Mouse (Mus musculus) forebrain, postnatal 0 days (tissue): ENCODE results near the gene Tnik. TPM values are rescaled to one million over a fixed set of nuclear protein-coding genes. Genes with fewer than 3 reads are reported as not detected.

ENCODE experiments used
- ATAC-seq: fragments of 200-750 bp; cut with Nextera tagmentation; 2 replicates; pipeline ENCODE4 v1.8.0; 2017; ENCODE audit warnings: mild to moderate bottlenecking, moderate library complexity
- DNase-seq: peaks from one replicate; pipeline ENCODE4 v3.0.0-alpha.2; 2015
- H3K27ac ChIP-seq: fragments of 300-500 bp; sonication (generic); 2 replicates; pipeline ENCODE4 v1.5.1; 2014; ENCODE audit warnings: low read depth, mild to moderate bottlenecking, antibody characterized with exemption, low read length, moderate library complexity, mixed read lengths
- H3K27me3 ChIP-seq: fragments of 300-500 bp; sonication (generic); 2 replicates; pipeline ENCODE4 v1.6.1; 2014; ENCODE audit warnings: mild to moderate bottlenecking, low read length, mixed read lengths; ENCODE audit not compliant: insufficient read depth
- H3K36me3 ChIP-seq: fragments of 300-500 bp; sonication (generic); 2 replicates; pipeline ENCODE4 v1.6.1; 2014; ENCODE audit warnings: mild to moderate bottlenecking, moderate library complexity; ENCODE audit not compliant: insufficient read depth
- H3K4me1 ChIP-seq: fragments of 300-500 bp; sonication (generic); 2 replicates; pipeline ENCODE4 v1.6.1; 2014; ENCODE audit warnings: antibody characterized with exemption; ENCODE audit not compliant: insufficient read depth
- H3K4me2 ChIP-seq: fragments of 300-500 bp; sonication (generic); 2 replicates; pipeline ENCODE4 v1.6.1; 2014; ENCODE audit warnings: low read depth, mild to moderate bottlenecking, moderate library complexity
- H3K4me3 ChIP-seq: fragments of 300-500 bp; sonication (generic); 2 replicates; pipeline ENCODE4 v1.5.1; 2014; ENCODE audit warnings: low read depth, low read length, mixed read lengths
- H3K9ac ChIP-seq: fragments of 300-500 bp; sonication (generic); 2 replicates; pipeline ENCODE4 v1.6.1; 2014; ENCODE audit warnings: mild to moderate bottlenecking
- H3K9me3 ChIP-seq: fragments of 300-500 bp; sonication (generic); 2 replicates; pipeline ENCODE4 v1.6.1; 2016; ENCODE audit warnings: low read length
- CTCF ChIP-seq: sonication (generic); IDR thresholded peaks from 2 replicates; pipeline ENCODE4 v1.5.1; 2016; ENCODE audit warnings: antibody characterized with exemption, control low read depth, low read depth
- WGBS: fragments of 180-500 bp; shearing (Covaris S2); extraction: QIAGEN DNeasy Blood & Tissue Kit; methylation state at CpG from one replicate; pipeline ENCODE4 v1.1.7; 2014; 5-methylcytosine and 5-hydroxymethylcytosine counted together
- polyA plus RNA-seq: library from polyadenylated mRNA; unstranded; fragments of >200 nt; fragmentation: Nextera tagmentation; extraction: Ambion mirVana; gene quantifications from 2 replicates; pipeline ENCODE4 v1.2.1, GENCODE M21; 2015
- total RNA-seq: library from RNA; depleted of rRNA; stranded (reverse); fragments of >200 nt; gene quantifications from 2 replicates; pipeline ENCODE4 v1.2.3, GENCODE M21; 2014

Tnik gene
- total and polyA plus RNA-seq, 2 experiments from 2014 or later, result 43.0 to 125 TPM

DNA sequence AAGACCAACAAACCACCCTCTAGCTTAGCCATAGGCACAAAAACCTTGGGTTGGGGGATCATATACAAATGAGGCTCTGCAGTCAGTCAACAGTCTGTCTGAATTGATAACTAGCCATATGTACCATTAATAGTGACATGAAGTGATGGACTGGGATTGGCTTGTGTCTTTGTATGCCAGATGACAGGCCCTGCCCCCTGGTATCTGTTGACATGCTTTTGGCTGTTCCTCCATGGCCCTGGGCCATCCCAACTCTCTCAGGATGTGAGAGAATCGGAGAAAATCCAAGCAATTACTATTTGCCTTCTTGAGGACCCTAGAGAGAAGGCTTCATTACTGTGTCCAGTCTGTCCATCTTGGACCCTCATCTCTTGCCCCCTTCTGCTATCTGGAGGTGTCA lies 82.4 kb downstream of the Tnik start:
- no peak overlapping the region for H3K27ac ChIP-seq
- DNase-seq, result no peak
- H3K27me3 ChIP-seq, result no peaks in the 10 kb centered on the region
- no peaks in the 10 kb centered on the region for H3K9me3 ChIP-seq
- H3K9ac ChIP-seq, result no peak overlapping the region
- no peak overlapping the region for H3K4me3 ChIP-seq
- TF ChIP-seq CTCF, result no peak
- H3K36me3 ChIP-seq, result no peaks in the 10 kb centered on the region
- peaks cover 9% of the 10 kb centered on the region; the same call in 1 of the 2 replicates for H3K4me1 ChIP-seq
- WGBS, result 51% methylated on average over 1 of the region's 1 CpGs
- H3K4me2 ChIP-seq, result no peak overlapping the region
- no peak for ATAC-seq

DNA sequence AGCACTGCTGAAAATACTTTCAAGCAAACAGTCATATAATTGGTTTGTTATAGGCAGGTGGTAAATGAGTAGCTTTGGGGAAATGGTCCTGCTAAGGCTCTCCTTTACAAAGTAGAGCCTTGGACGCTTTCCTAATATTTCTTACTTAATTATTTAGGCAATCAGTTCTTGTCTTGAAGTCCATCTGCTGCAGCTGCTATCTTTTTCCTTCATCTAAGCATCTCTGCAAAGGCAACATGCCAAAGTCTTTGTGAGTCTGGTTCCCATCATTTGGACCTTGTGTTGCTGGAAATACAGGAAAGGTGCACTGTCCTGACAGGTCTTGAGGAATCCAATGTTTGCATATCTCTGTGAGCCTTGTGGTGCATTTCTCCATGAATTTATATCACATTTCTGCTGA lies 82.9 kb downstream of the Tnik start:
- no peak for TF ChIP-seq CTCF
- DNase-seq (no peak), ATAC-seq (peak; percentile 37; the same call in 1 of the 2 replicates)
- 59% methylated on average over 1 of the region's 1 CpGs for WGBS
- Histone ChIP-seq H3K9me3 (no peaks in the 10 kb centered on the region), H3K4me2 (no peak overlapping the region), H3K9ac (no peak overlapping the region), H3K36me3 (no peaks in the 10 kb centered on the region), H3K27ac (no peak overlapping the region), H3K27me3 (no peaks in the 10 kb centered on the region), H3K4me3 (no peak overlapping the region), H3K4me1 (peaks cover 9% of the 10 kb centered on the region; the same call in 1 of the 2 replicates)

DNA sequence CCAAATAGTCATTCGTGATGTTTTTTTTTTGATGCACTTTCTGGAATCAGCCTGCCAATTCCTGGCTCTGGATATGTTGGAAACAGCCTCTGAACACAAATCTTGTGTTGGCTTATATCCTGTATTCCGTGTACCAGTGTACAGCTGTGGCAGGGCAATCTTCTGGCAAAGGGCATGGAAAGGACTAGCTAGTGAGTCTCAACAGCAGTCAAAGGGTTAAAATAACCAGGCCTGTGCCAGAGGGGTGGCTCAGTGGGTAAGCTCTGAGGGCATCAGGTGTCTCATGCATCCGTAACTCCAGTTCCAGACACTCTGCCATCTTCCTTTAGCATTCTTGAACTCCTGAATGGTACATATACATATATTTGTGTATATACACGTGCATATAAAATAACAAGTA lies 83.5 kb downstream of the Tnik start:
- H3K27ac ChIP-seq, result no peak overlapping the region
- H3K27me3 ChIP-seq, result no peaks in the 10 kb centered on the region
- no peaks in the 10 kb centered on the region for H3K36me3 ChIP-seq
- no peak for TF ChIP-seq CTCF
- ATAC-seq (no peak), DNase-seq (no peak)
- no peaks in the 10 kb centered on the region for H3K9me3 ChIP-seq
- H3K4me1 ChIP-seq, result peaks cover 9% of the 10 kb centered on the region; the same call in 1 of the 2 replicates
- WGBS, result 72% methylated on average over 4 of the region's 4 CpGs
- no peak overlapping the region for H3K9ac ChIP-seq
- no peak overlapping the region for H3K4me3 ChIP-seq
- no peak overlapping the region for H3K4me2 ChIP-seq

DNA sequence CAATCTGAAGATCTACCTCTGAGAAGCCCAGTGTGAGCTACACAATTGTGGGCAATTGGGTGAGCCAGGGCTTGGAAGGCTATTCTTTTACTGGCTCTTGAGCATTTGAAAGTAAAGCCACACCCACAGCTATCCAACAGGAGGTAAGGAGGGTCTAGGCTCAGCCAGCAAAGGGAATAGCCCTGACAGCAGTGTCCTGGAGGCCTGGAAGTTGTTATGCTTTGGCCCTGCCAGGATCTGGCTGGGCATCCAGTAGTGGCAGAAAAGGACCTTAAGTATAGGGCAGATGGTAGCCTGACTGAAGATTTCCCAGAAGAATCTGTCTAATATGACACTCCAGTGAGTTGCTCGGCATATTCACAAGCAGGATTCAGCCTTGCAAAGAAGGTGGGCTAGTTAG lies 85.7 kb downstream of the Tnik start:
- Histone ChIP-seq H3K36me3 (no peaks in the 10 kb centered on the region), H3K4me2 (no peak overlapping the region), H3K4me1 (peaks cover 6% of the 10 kb centered on the region; the same call in 1 of the 2 replicates), H3K9ac (no peak overlapping the region), H3K9me3 (no peaks in the 10 kb centered on the region), H3K27ac (no peak overlapping the region), H3K27me3 (no peaks in the 10 kb centered on the region), H3K4me3 (no peak overlapping the region)
- 68% methylated on average over 1 of the region's 1 CpGs for WGBS
- TF ChIP-seq CTCF, result no peak
- DNase-seq (no peak), ATAC-seq (no peak)

DNA sequence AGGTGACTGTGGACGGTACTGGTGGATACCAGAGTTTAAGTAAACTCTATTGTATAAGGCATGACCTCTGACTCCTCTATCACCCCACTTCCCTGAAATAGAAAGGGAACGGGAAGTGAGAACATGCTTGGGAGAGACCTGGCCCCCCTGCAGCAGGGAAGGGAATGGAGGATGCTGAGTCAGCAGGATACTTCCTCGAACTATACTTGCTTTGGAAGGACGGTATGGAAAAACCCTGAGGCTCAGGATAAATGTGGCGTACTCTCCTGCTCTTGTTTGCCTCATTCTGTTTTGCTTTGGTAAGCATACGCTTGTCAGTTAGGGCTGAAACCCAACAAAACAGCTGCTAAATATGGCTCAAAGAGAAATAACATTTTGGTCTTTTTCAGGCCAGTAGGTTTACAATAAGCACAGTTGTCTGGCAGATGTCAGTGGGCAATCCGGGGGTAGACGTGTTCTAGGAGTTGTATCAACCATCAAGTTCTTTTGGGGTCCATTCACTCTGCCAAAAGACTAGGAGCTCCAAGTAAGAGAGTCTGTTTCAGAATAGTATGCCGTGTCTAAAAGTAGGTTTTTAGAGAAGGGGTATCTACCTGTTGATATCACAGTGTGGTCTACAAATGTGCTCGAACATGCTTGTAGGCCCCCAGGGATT lies 87.3 kb downstream of the Tnik start:
- Histone ChIP-seq H3K9me3 (no peaks in the 10 kb centered on the region), H3K27ac (no peak overlapping the region), H3K4me1 (peaks cover 6% of the 10 kb centered on the region; the same call in 1 of the 2 replicates), H3K4me3 (no peak overlapping the region), H3K9ac (no peak overlapping the region), H3K4me2 (no peak overlapping the region), H3K27me3 (no peaks in the 10 kb centered on the region), H3K36me3 (no peaks in the 10 kb centered on the region)
- no peak for TF ChIP-seq CTCF
- no peak for ATAC-seq
- DNase-seq, result no peak
- 72% methylated on average over 10 of the region's 10 CpGs for WGBS

DNA sequence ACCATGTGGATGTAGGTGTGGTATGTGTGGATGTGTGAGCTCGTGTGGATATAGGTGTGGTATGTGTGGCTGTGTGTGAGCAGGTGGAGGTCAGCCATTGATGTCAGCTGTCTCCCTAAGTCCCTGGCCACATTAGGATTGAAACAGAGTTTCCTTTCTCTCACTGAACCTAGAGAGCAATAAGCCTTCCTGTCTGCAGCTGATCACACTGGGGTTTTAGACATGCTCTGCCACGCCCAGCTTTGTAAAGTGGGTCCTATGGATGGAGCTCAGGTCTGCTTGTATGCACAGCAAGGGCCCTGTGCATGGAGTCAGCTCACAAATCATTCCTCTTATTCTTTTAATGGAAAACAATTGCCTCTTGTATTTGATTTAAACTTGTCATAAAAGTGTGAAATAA lies 95.4 kb downstream of the Tnik start:
- 74% methylated on average over 2 of the region's 2 CpGs for WGBS
- Histone ChIP-seq H3K27ac (no peak overlapping the region), H3K4me1 (no peaks in the 10 kb centered on the region), H3K9me3 (no peaks in the 10 kb centered on the region), H3K4me3 (no peak overlapping the region), H3K4me2 (no peak overlapping the region), H3K36me3 (peaks cover 9% of the 10 kb centered on the region; the same call in 1 of the 2 replicates), H3K27me3 (no peaks in the 10 kb centered on the region), H3K9ac (no peak overlapping the region)
- DNase-seq (no peak), ATAC-seq (no peak)
- TF ChIP-seq CTCF, result no peak

DNA sequence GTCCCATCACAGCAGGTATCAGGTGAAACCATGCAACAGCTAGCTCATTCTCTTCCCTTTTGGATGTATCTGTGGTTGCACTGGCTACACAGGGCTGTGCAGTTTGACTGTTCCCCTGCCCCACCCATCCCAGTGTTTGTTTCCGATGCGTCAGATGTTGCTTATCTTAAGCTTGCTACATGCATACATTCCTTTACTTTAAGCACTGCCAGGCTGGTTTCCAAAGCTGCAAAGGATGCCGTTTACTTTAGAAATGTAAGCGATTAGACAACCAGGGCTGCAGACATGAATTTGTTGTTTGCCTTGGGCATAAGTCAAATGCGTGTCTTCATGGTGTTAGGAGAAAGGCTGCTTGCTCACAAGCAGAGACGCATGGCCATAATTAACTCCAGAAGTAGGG lies 96.1 kb downstream of the Tnik start:
- Histone ChIP-seq H3K9me3 (no peaks in the 10 kb centered on the region), H3K4me3 (no peak overlapping the region), H3K36me3 (peaks cover 9% of the 10 kb centered on the region; the same call in 1 of the 2 replicates), H3K27ac (no peak overlapping the region), H3K9ac (no peak overlapping the region), H3K4me2 (no peak overlapping the region), H3K27me3 (no peaks in the 10 kb centered on the region), H3K4me1 (no peaks in the 10 kb centered on the region)
- no peak for TF ChIP-seq CTCF
- no peak for ATAC-seq
- no peak for DNase-seq
- WGBS, result 82% methylated on average over 6 of the region's 6 CpGs
